Mouse (Mus musculus) ovary, postnatal 36 days (tissue): ENCODE measurements around the gene Cfap221.

Experiments
- DNase-seq: peaks from one replicate; pipeline ENCODE4 v3.0.0; 2022; ENCODE audit warnings: low spot score, mixed read lengths

The Cfap221 gene

GRCm38 (mm10) chr1:119996798-119997581 lies at the start of gene Cfap221:
TSS of gene Cfap221 (minus strand) at chr1:119997234.
- DNase-seq = peak; percentile 72

- no peak for DNase-seq
Observed at GRCm38 (mm10) chr1:120044584-120044983, 47.5 kb upstream of the Cfap221 start.

GRCm38 (mm10) chr1:120042421-120042820 lies 45.4 kb upstream of the Cfap221 start:
- DNase-seq = no peak

- DNase-seq = no peak
Observed at GRCm38 (mm10) chr1:120038594-120038993, 41.6 kb upstream of the Cfap221 start.

- DNase-seq = no peak
Observed at GRCm38 (mm10) chr1:120037021-120037683, 40.1 kb upstream of the Cfap221 start.

- DNase-seq = no peak
Observed at GRCm38 (mm10) chr1:120035456-120036034, 38.5 kb upstream of the Cfap221 start.

GRCm38 (mm10) chr1:120034793-120035192 lies 37.8 kb upstream of the Cfap221 start:
- no peak for DNase-seq

GRCm38 (mm10) chr1:120033469-120033854 lies 36.4 kb upstream of the Cfap221 start:
- DNase-seq = no peak

GRCm38 (mm10) chr1:120032804-120033468 lies 35.9 kb upstream of the Cfap221 start:
- peak; percentile 79 for DNase-seq

GRCm38 (mm10) chr1:120030474-120030873 lies 33.4 kb upstream of the Cfap221 start:
- no peak for DNase-seq

- DNase-seq = no peak
Observed at GRCm38 (mm10) chr1:120027693-120028092, 30.7 kb upstream of the Cfap221 start.

- no peak for DNase-seq
Observed at GRCm38 (mm10) chr1:120025050-120025439, 28.0 kb upstream of the Cfap221 start.

GRCm38 (mm10) chr1:120024331-120025049 lies 27.5 kb upstream of the Cfap221 start:
- no peak for DNase-seq

GRCm38 (mm10) chr1:120021951-120022350 lies 24.9 kb upstream of the Cfap221 start:
- no peak for DNase-seq

GRCm38 (mm10) chr1:120020322-120020897 lies 23.4 kb upstream of the Cfap221 start:
- no peak for DNase-seq

GRCm38 (mm10) chr1:120019428-120019827 lies 22.4 kb upstream of the Cfap221 start:
- DNase-seq = no peak

- DNase-seq = no peak
Observed at GRCm38 (mm10) chr1:120018900-120019299, 21.9 kb upstream of the Cfap221 start.

- DNase-seq = no peak
Observed at GRCm38 (mm10) chr1:120016240-120016639, 19.2 kb upstream of the Cfap221 start.

- peak; percentile 69 for DNase-seq
Observed at GRCm38 (mm10) chr1:120013111-120013510, 16.1 kb upstream of the Cfap221 start.

GRCm38 (mm10) chr1:120012638-120013037 lies 15.6 kb upstream of the Cfap221 start:
- DNase-seq = no peak

- no peak for DNase-seq
Observed at GRCm38 (mm10) chr1:120007851-120008588, 11.0 kb upstream of the Cfap221 start.
